Mouse (Mus musculus): ENCODE data around the gene Slc38a4. TPM values are rescaled to one million over a fixed set of nuclear protein-coding genes. Genes with fewer than 3 reads are reported as not detected.

Slc38a4 gene
- polyA plus RNA-seq (2014; fragmentation: Nextera tagmentation; extraction: Ambion mirVana), result 68.3 and 74.8 TPM in 2 replicates

GRCm38 (mm10) chr15:97055794-97056193, at the start of gene Slc38a4:
Slc38a4 (minus strand) TSS chr15:97055956.
- ATAC-seq (replicated peaks; ENCODE audit: low FRiP score, low TSS enrichment, low read depth) (peak; percentile 73), DNase-seq (ENCODE audit: low spot score) (no peak)
- 54% methylated on average over 9 of the region's 9 CpGs for WGBS
- H3K27me3 ChIP-seq (replicated peaks; ENCODE audit: control insufficient read depth, insufficient read depth, low read length), result no peaks in the 10 kb centered on the region
- H3K9me3 ChIP-seq (ENCODE audit: control insufficient read depth, low read length), result peaks cover 13% of the 10 kb centered on the region; the same call in 1 of the 2 replicates
- no peaks in the 10 kb centered on the region for H3K36me3 ChIP-seq (ENCODE audit: control insufficient read depth, insufficient read depth, low read length)
- peak within 1 kb of the TSS; percentile 61 for H3K4me2 ChIP-seq (ENCODE audit: low read length)
- H3K9ac ChIP-seq (ENCODE audit: low read length), result peak within 1 kb of the TSS; percentile 65
- H3K4me1 ChIP-seq (replicated peaks; ENCODE audit: control insufficient read depth, insufficient read depth, low read length), result peaks cover 1% of the 10 kb centered on the region; the same call in 1 of the 2 replicates
- H3K4me3 ChIP-seq (ENCODE audit: low read depth, low read length), result peak within 1 kb of the TSS; percentile 57
- H3K27ac ChIP-seq (ENCODE audit: low read depth), result peak within 1 kb of the TSS; percentile 75

- H3K4me2 ChIP-seq (ENCODE audit: low read length), result no peak overlapping the region
- H3K9me3 ChIP-seq (ENCODE audit: control insufficient read depth, low read length), result no peaks in the 10 kb centered on the region
- H3K27me3 ChIP-seq (replicated peaks; ENCODE audit: control insufficient read depth, insufficient read depth, low read length), result no peaks in the 10 kb centered on the region
- DNase-seq (ENCODE audit: low spot score) (peak; percentile 42), ATAC-seq (replicated peaks; ENCODE audit: low FRiP score, low TSS enrichment, low read depth) (no peak)
- no peak overlapping the region for H3K27ac ChIP-seq (ENCODE audit: low read depth)
- peaks cover 4% of the 10 kb centered on the region; the same call in 1 of the 2 replicates for H3K4me1 ChIP-seq (replicated peaks; ENCODE audit: control insufficient read depth, insufficient read depth, low read length)
- no peak overlapping the region for H3K9ac ChIP-seq (ENCODE audit: low read length)
- WGBS, result 17% methylated on average over 3 of the region's 3 CpGs
- H3K36me3 ChIP-seq (ENCODE audit: control insufficient read depth, insufficient read depth, low read length), result no peaks in the 10 kb centered on the region
- no peak overlapping the region for H3K4me3 ChIP-seq (ENCODE audit: low read depth, low read length)
Observed at GRCm38 (mm10) chr15:97104889-97105391, 49.2 kb upstream of the Slc38a4 start.

DNA sequence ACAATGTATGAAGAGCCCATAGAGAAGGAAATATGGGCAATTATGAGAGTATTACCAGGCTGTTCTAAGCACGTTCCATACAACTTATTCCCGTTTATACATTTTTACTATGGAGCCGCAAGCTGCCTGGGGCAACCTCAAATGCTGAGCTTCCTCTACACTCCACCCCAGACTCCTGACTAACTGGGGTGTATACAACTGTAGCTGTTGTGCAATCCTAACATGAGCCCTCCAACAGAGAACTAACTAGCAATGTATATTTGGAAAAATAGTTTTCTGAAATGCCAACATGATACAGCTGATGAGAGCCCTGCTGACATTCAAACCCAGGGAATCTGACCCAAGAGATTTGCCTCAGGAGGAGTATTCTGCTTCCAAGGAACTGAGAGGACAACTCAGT, 48.3 kb upstream of the Slc38a4 start:
- Histone ChIP-seq H3K9ac (ENCODE audit: low read length) (no peak overlapping the region), H3K36me3 (ENCODE audit: control insufficient read depth, insufficient read depth, low read length) (no peaks in the 10 kb centered on the region), H3K9me3 (ENCODE audit: control insufficient read depth, low read length) (no peaks in the 10 kb centered on the region), H3K27me3 (replicated peaks; ENCODE audit: control insufficient read depth, insufficient read depth, low read length) (no peaks in the 10 kb centered on the region), H3K27ac (ENCODE audit: low read depth) (no peak overlapping the region), H3K4me1 (replicated peaks; ENCODE audit: control insufficient read depth, insufficient read depth, low read length) (peaks cover 4% of the 10 kb centered on the region; the same call in 1 of the 2 replicates), H3K4me2 (ENCODE audit: low read length) (no peak overlapping the region), H3K4me3 (ENCODE audit: low read depth, low read length) (no peak overlapping the region)
- 87% methylated on average over 3 of the region's 3 CpGs for WGBS
- ATAC-seq (replicated peaks; ENCODE audit: low FRiP score, low TSS enrichment, low read depth) (no peak), DNase-seq (ENCODE audit: low spot score) (no peak)

DNA sequence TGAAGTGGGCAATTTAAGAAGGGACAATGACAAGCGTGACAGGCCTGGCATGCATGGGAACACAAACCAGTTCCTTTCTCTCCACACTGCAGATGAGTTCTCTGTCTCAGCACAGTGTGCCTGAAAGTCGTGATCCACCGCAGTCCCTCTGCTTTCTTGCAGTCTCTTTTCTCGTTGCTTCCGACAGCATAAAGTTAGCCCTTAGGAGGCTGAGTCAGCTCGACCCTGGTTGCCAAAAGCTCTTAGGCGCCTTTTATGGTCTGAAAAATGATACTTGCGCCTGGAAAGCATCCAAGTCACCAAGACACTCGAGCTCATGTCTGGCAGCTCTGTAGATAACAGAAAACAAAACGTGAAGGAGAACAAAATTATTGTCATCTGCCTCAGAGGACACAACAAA, 47.1 kb upstream of the Slc38a4 start:
- H3K27me3 ChIP-seq (replicated peaks; ENCODE audit: control insufficient read depth, insufficient read depth, low read length), result no peaks in the 10 kb centered on the region
- H3K4me3 ChIP-seq (ENCODE audit: low read depth, low read length), result no peak overlapping the region
- H3K9ac ChIP-seq (ENCODE audit: low read length), result no peak overlapping the region
- no peak overlapping the region for H3K27ac ChIP-seq (ENCODE audit: low read depth)
- H3K4me1 ChIP-seq (replicated peaks; ENCODE audit: control insufficient read depth, insufficient read depth, low read length), result peaks cover 4% of the 10 kb centered on the region; the same call in 1 of the 2 replicates
- 38% methylated on average over 10 of the region's 10 CpGs for WGBS
- ATAC-seq (replicated peaks; ENCODE audit: low FRiP score, low TSS enrichment, low read depth) (no peak), DNase-seq (ENCODE audit: low spot score) (no peak)
- H3K36me3 ChIP-seq (ENCODE audit: control insufficient read depth, insufficient read depth, low read length), result no peaks in the 10 kb centered on the region
- no peaks in the 10 kb centered on the region for H3K9me3 ChIP-seq (ENCODE audit: control insufficient read depth, low read length)
- H3K4me2 ChIP-seq (ENCODE audit: low read length), result no peak overlapping the region

GRCm38 (mm10) chr15:97102181-97102580, 46.4 kb upstream of the Slc38a4 start:
- Histone ChIP-seq H3K27me3 (replicated peaks; ENCODE audit: control insufficient read depth, insufficient read depth, low read length) (no peaks in the 10 kb centered on the region), H3K27ac (ENCODE audit: low read depth) (no peak overlapping the region), H3K4me1 (replicated peaks; ENCODE audit: control insufficient read depth, insufficient read depth, low read length) (0 out of 2 replicates have a peak, but pooled peaks cover 4% of the 10 kb centered on the region), H3K4me3 (ENCODE audit: low read depth, low read length) (no peak overlapping the region), H3K36me3 (ENCODE audit: control insufficient read depth, insufficient read depth, low read length) (no peaks in the 10 kb centered on the region), H3K9me3 (ENCODE audit: control insufficient read depth, low read length) (no peaks in the 10 kb centered on the region), H3K4me2 (ENCODE audit: low read length) (no peak overlapping the region), H3K9ac (ENCODE audit: low read length) (no peak overlapping the region)
- ATAC-seq (replicated peaks; ENCODE audit: low FRiP score, low TSS enrichment, low read depth) (no peak), DNase-seq (ENCODE audit: low spot score) (no peak)
- 88% methylated on average over 5 of the region's 5 CpGs for WGBS

- H3K4me3 ChIP-seq (ENCODE audit: low read depth, low read length), result no peak overlapping the region
- no peaks in the 10 kb centered on the region for H3K36me3 ChIP-seq (ENCODE audit: control insufficient read depth, insufficient read depth, low read length)
- no peak for ATAC-seq (replicated peaks; ENCODE audit: low FRiP score, low TSS enrichment, low read depth)
- no peak overlapping the region for H3K27ac ChIP-seq (ENCODE audit: low read depth)
- H3K27me3 ChIP-seq (replicated peaks; ENCODE audit: control insufficient read depth, insufficient read depth, low read length), result no peaks in the 10 kb centered on the region
- no peak overlapping the region for H3K9ac ChIP-seq (ENCODE audit: low read length)
- H3K4me2 ChIP-seq (ENCODE audit: low read length), result no peak overlapping the region
- no peaks in the 10 kb centered on the region for H3K9me3 ChIP-seq (ENCODE audit: control insufficient read depth, low read length)
- no peak for DNase-seq (ENCODE audit: low spot score)
- H3K4me1 ChIP-seq (replicated peaks; ENCODE audit: control insufficient read depth, insufficient read depth, low read length), result no peaks in the 10 kb centered on the region
- 94% methylated on average over 10 of the region's 10 CpGs for WGBS
Observed at GRCm38 (mm10) chr15:97099101-97099500, 43.3 kb upstream of the Slc38a4 start.

DNA sequence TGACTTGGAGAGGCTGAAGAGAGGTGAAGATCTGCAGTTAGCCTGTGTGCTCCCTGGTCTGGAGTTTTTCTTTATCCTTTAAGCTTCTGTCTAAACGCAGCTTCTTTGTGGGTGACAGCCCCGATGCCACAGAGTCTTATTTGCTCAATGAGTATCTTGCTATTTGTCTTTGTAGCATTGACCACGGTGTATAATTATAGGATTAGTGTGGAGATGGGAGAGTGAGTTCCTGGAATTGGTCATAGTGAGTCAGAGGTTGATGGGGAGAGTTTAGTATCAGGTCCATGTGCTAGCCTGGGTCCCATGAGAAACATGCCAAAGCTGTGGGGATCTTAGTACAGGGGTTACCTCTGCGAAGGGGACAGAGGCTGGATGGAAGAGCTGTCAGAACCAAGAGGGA, 41.8 kb upstream of the Slc38a4 start:
- H3K4me3 ChIP-seq (ENCODE audit: low read depth, low read length), result no peak overlapping the region
- H3K4me2 ChIP-seq (ENCODE audit: low read length), result no peak overlapping the region
- H3K36me3 ChIP-seq (ENCODE audit: control insufficient read depth, insufficient read depth, low read length), result no peaks in the 10 kb centered on the region
- no peak for DNase-seq (ENCODE audit: low spot score)
- H3K9me3 ChIP-seq (ENCODE audit: control insufficient read depth, low read length), result no peaks in the 10 kb centered on the region
- H3K9ac ChIP-seq (ENCODE audit: low read length), result no peak overlapping the region
- 59% methylated on average over 4 of the region's 4 CpGs for WGBS
- H3K27ac ChIP-seq (ENCODE audit: low read depth), result no peak overlapping the region
- no peaks in the 10 kb centered on the region for H3K27me3 ChIP-seq (replicated peaks; ENCODE audit: control insufficient read depth, insufficient read depth, low read length)
- no peaks in the 10 kb centered on the region for H3K4me1 ChIP-seq (replicated peaks; ENCODE audit: control insufficient read depth, insufficient read depth, low read length)
- ATAC-seq (replicated peaks; ENCODE audit: low FRiP score, low TSS enrichment, low read depth), result no peak

DNA sequence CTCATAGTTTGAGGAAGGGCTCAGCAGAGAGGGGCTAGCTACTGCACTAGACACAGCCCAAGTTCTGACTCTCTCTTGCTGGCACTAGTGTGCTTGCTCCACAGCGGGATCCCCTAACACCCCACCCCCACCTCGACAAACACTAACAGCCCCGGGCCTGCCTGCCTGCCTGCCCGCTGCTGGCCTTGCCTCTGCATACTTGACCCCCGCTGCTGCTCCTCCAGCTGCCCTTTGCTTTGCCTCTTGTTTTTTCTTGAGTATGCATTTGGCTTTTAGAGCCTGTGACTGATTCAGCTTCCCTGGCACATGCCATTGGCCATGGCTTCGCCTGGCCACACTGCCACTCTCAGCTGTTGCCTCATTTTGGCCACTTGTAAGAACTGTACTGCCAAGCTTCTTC, 33.8 kb upstream of the Slc38a4 start:
- no peak overlapping the region for H3K4me2 ChIP-seq (ENCODE audit: low read length)
- no peaks in the 10 kb centered on the region for H3K36me3 ChIP-seq (ENCODE audit: control insufficient read depth, insufficient read depth, low read length)
- H3K4me1 ChIP-seq (replicated peaks; ENCODE audit: control insufficient read depth, insufficient read depth, low read length), result 0 out of 2 replicates have a peak, but pooled peaks cover 4% of the 10 kb centered on the region
- no peak overlapping the region for H3K4me3 ChIP-seq (ENCODE audit: low read depth, low read length)
- DNase-seq (ENCODE audit: low spot score), result no peak
- no peak overlapping the region for H3K27ac ChIP-seq (ENCODE audit: low read depth)
- WGBS, result 19% methylated on average over 6 of the region's 6 CpGs
- ATAC-seq (replicated peaks; ENCODE audit: low FRiP score, low TSS enrichment, low read depth), result no peak; the same call in 1 of the 2 replicates
- no peaks in the 10 kb centered on the region for H3K27me3 ChIP-seq (replicated peaks; ENCODE audit: control insufficient read depth, insufficient read depth, low read length)
- no peaks in the 10 kb centered on the region for H3K9me3 ChIP-seq (ENCODE audit: control insufficient read depth, low read length)
- no peak overlapping the region for H3K9ac ChIP-seq (ENCODE audit: low read length)

DNA sequence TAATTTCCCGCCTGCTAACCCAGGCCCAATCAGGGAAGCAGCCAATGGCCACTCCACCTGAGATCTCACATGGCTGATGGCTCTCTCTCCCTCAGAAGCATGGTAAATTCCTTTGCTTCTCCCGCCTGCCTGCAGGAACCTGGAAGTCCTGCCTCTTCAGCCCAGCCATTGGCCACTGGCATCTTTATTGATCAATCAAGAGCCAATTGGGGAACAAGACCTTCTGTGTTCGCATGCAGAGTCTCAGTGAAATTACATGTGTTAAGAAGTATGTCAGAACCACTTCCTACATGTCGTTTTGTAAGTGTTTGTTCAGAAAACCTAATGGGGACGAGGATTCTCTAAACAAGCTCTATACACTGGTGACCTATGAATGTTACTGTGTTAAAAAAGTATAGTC, 30.1 kb upstream of the Slc38a4 start:
- no peaks in the 10 kb centered on the region for H3K9me3 ChIP-seq (ENCODE audit: control insufficient read depth, low read length)
- H3K36me3 ChIP-seq (ENCODE audit: control insufficient read depth, insufficient read depth, low read length), result no peaks in the 10 kb centered on the region
- no peaks in the 10 kb centered on the region for H3K27me3 ChIP-seq (replicated peaks; ENCODE audit: control insufficient read depth, insufficient read depth, low read length)
- peak overlapping the region; percentile 21; the same call in 1 of the 2 replicates for H3K4me2 ChIP-seq (ENCODE audit: low read length)
- H3K4me1 ChIP-seq (replicated peaks; ENCODE audit: control insufficient read depth, insufficient read depth, low read length), result 0 out of 2 replicates have a peak, but pooled peaks cover 4% of the 10 kb centered on the region
- DNase-seq (ENCODE audit: low spot score), result peak; percentile 58
- H3K27ac ChIP-seq (ENCODE audit: low read depth), result 0 out of 2 replicates have a peak overlapping the region, but pooled peaks have one; percentile 22
- ATAC-seq (replicated peaks; ENCODE audit: low FRiP score, low TSS enrichment, low read depth), result peak; percentile 71; the same call in 1 of the 2 replicates
- 20% methylated on average over 5 of the region's 5 CpGs for WGBS
- H3K9ac ChIP-seq (ENCODE audit: low read length), result no peak overlapping the region
- H3K4me3 ChIP-seq (ENCODE audit: low read depth, low read length), result no peak overlapping the region

Measured in intestine, embryonic 14.5 days (tissue).